Mouse (Mus musculus) layer of hippocampus, postnatal 10 days (tissue): ENCODE data around the gene Lrrc7. TPM values are rescaled to one million over a fixed set of nuclear protein-coding genes. Genes with fewer than 3 reads are reported as not detected.

ENCODE experiments used
- DNase-seq, 2 experiments: peaks; one replicate each; pipeline ENCODE4 v3.0.0; 2021; ENCODE audit warnings: low spot score in 2 of 2
- long read RNA-seq: library from polyadenylated mRNA; stranded (forward); transcript quantifications from one replicate; pipeline ENCODE4 v2.0.0, GENCODE M21; 2023
- total RNA-seq, 2 experiments: library from RNA; stranded (reverse); gene quantifications; 2 replicates each; pipeline ENCODE4 v1.2.3; 2021

The Lrrc7 gene
- total RNA-seq, result 100 to 1,000 TPM; 101 to 110 TPM
- long read RNA-seq, full-length matches to known transcripts, result 6 of 16 reads
- long read RNA-seq, partial matches to known transcripts, result 2 of 16 reads
- long read RNA-seq, other reads (novel, unspliced or antisense), result 8 of 16 reads

DNA sequence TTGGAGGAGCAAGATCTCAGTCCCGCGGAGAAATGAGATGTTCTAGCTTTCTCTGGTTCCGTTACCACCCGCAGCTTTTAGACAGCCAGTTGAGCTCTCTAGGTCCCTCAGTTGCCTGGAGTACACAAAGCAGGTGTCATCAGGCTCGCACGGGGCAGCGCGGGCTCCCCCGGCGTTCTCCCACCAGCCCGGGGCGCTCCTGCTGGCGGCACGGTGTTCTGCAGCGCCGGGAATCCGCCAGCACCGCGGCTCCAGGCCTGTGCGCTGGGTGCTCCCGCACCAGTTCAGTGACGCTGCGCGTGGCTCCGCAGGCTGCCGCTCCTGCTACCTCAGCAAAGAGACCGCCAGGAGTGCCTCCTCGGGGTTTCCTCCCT is at the start of gene Lrrc7:
Gene Lrrc7, minus strand, starts transcription at position 235 of the 374 bp plus-strand sequence.
- DNase-seq, result peak; percentile 81 to 89

DNA sequence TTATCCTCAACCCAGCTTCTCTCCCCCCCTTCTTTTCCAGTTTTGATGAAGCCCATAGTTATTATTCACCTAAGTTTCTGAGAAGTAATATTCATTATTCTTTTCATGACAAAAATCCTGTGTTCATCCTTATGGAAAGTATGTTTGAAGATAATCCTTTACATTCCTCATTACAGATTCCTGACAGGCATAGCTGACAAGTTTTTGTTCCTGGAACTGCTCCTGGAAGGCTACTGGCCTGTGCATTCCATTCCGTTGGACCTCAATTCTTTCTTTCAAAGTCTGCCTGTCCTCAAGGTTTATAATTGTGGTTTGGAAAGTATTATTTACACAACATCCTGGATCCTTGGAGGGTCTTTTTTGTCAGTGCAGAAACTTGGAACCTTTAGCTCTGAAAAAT is 45.0 kb upstream of the Lrrc7 start:
- DNase-seq, result no peak

DNA sequence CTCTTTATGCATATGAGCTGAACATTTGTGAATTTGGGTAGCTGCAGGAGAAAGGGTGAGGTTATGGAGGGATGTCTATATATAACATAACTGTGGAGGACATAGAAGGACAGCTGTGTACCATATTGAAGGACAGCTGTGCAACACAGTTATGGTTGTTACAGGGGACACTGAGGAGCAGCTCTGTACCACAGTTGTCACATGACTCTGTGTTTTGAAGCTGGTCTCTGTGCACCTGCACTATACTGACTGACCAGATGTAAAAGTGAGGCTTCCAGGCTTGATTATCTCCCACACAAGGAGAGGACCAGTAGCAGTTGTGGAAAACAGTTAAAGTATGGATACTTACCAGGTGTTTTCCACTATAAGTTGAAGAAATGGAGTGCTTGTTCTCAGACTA is 43.3 kb upstream of the Lrrc7 start:
- no peak for DNase-seq

DNA sequence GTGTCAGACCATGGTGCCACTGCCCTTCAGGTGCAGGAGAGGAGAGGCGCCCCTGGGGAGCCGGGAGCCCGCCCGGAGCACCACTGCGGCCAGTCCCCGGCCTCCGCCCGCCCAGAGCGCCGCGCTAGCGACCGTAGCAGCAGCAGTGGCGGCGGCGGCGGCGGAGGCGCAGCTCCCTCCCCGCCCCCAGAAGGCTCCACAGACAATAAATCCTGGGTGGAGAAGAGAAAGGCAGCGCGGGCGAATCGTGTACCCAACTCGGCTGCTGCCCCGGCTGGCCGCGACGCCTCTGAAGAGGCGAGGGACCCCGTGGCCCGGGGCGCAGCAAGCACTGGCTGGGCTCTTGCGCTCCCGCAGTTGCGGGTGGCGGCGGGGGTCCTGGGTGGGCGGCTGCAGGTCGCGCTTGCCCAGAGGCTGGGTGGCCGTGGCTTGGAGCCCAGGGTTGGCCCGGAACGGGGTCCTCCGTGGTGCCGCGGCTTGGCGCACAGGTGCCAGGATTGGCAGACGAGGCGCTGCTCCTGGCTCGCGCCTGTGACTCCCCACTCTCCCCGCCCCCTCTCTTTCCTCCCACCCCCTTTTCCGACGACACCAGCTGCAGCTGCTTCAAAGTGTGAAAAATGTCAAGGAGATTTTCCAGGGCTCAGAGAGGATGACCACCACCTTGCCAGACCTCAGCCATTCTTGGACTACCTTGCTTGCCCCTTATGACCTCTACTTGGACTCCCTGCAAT is 600 bp downstream of the Lrrc7 start:
- DNase-seq, result peak; percentile 72 to 79

DNA sequence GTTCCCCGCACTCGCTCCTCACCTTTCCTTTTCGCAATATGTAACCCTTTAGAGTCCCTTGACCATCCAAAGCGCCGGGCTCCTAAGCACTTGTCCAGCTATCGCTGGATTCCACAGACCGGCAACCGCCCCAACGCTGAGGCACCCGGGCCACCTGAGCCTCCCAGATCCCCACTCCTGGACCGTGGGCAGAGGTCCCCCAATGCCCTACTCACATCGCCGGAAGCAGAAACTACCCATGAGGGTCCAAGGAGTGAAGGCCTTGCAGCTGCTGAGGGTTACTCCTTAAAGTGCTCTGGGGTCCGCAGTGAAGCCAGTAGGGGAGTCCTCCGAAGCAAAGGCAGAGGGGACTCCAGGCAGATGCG is 1.1 kb downstream of the Lrrc7 start:
- DNase-seq, result peak; percentile 45 to 60

DNA sequence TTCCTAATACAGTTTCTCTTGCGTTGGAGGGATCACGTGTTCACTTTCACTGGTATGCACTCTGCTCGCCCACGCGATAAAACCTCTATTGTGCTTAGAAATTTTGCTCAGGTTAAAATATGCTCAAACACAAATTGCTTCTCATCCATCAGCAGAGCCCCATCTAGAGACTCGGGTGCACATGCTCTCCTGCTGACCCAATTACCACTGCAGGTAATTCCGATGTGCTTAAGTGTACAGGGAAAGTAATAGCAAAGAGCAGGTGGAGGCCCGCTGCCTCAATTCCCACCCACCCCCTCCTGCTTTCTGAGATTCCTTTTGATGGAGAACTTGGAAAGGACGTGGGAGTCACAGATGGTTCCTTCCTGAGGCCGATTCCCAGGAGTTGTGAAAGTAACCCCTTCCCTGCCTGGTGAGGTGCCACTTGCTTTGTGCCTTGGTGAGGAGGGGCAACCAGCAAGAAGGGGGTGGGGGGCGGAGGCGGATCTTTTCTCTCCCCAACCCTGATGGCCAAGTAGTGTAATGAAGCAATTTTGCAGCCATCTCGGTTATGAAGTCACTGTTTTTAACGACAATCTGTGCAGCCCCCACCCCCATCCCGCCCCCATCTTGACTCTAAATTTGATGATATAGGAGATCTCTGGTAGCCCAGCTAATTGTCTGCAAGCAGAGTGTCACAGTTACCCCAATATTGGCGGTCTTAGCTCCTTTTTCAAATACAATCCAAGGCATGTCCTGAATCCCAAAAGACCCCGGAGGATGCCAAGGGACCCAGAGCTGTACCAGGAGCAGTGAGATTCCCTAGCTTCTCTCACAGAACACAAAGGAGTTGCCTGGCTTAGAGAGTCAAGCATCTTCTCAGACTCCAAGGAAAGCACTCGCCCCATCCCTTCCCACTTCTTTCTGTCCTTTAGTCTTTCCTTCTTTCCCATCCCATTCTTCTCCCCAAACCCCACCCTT is 2.0 kb downstream of the Lrrc7 start:
- DNase-seq, result peak; percentile 33 to 55

DNA sequence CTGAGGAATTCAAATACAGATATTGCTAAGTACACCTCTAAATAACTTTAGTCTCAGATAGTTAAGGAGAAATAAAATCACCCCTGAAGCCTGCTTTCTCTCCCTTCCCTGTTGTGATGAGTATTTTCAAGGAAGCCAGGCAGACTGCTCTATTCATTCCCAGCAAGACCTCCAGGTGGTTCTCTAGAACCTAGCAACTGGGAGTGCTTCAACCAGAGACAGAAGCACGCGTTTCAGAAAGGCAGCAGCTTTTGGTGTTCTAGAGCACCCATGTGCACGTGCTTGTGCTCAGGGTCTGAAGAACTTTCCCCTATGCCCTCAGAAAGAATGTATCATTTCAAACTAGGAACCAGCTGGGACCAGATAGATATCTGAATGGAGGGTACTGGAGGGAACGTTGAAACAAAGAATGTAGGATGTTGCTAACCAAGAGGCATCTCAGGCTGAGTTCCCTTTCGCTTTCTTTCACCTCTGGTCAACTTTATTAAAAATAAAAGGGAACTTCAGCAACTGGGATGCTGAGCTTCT is 2.8 kb downstream of the Lrrc7 start:
- DNase-seq, result peak; percentile 13 to 25

DNA sequence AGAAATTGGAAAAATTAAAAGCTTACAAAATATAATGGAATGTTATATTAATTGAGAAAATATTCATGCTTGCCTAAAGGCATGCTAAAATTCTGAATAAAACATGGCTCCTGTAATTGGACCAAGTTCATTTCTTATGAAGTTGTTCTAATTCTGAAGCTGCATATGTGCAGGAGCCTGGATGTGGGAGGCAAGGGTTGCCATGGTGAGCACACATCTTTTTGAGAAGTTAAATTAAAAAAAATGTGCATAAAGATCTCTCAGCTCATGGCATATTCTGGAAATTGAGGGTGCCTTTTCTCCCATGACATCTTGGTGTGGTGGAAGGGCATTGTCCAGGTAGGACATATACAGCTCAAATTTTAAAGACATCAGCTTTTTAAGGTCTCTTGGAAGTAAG is 3.4 kb downstream of the Lrrc7 start:
- no peak for DNase-seq

DNA sequence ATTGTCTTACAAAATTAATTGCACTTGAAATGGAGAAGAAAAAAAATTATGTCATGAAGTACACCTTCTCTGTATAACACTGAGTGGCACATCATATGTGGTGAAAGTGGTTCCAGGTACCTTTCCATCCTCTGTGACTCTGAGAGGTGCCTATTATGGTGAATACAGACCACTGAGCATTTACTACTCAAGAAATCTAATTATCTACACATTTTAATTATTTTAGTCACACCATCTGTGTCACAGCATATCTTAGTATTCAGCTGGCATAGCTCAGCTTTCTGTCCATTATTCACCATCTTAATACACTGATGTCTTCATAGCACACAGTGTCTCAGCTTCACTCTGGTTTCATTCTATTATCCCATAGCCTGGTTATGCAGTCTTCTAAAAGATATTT is 7.7 kb downstream of the Lrrc7 start:
- DNase-seq, result no peak

DNA sequence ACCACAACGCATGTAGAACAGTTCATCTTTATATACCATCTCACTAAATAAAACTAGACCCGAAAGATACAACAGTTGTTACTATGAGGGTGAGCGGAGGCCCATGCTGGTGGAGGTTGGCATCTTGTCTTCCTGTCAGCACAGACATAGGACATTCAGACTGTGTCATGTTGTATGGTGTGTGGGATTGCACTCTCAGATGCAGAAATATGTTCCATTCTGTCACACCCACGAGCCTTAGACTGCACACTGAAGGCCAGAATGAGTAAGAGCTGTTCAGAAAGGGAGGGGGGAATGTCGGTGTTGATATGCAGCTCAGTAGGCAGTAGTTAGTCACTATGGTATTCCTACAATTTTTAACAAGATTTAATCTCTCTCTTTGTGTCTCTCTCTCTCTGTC is 9.9 kb downstream of the Lrrc7 start:
- DNase-seq, result peak in 1 of 2 experiments; percentile 16

DNA sequence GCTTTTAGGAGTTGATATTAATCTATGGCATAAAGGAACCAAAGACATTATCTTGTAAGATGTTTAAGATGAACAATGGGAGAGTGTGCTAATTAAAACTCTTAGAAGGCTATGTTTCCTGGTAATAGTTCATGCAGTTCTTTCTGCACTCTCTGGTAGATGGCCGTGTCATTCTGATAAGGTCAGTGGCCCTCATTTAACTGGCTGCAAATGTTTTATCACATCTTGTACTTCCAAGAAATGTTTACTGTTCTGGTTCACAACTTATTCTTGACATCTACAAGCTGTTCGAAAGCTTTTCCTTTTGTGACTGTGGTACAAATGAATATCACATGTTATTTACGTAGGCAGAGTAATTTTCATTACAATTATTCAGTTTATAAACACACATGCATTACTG is 18.5 kb downstream of the Lrrc7 start:
- no peak for DNase-seq

DNA sequence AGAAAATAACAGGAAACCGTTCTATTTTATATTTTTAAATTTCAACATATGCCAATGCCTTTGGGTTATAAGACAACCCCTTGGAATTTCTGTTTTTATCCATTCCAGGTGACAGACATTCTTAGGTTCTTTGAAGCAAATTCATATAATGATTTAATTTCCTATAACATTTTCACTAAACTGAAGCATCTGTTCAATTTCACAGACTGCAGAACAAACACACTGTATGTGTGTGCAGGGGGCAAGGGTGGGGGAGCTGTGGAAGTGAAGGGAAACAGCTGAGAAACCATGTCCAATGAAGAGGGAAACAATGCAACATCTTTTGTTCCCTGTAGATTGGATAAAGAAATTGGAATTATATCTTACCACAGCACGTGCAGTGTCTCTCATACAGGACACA is 29.2 kb downstream of the Lrrc7 start:
- no peak for DNase-seq

DNA sequence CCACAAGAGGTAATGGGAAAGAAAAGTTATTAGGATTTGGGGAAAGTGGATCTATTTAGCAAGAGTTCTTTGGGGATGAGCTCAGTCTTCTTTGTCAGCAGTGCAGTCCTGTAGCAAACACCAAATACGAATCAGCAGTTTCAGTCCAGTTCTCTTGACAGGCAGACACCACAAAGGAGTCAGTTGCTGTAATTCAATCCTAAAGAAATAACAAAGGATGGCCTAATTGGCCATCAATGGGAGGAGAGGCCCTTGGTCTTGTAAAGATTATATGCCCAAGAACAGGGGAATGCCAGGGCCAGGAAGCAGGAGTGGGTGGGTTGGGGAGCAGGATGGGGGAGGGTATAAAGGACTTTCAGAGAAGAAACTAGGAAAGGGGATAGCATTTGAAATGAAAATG is 33.5 kb downstream of the Lrrc7 start:
- no peak for DNase-seq

DNA sequence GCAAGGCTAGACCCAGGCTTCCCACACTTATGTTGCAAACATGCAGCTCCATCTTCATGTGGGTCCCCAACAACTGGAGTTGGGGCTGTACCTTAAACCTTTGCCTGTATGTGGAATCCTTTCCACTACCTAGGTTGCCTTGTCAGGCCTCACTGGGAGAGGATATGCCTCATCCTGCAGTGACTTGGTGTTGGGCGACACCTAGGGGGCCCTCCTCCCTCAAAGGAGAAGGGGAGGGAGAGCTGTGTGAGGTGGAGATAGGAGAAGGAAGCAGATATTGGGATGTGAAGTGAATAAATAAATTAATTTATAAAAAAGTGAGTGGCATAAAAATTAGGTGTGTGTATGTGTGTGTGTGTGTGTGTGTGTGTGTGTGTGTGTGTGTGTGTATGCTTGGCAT is 68.3 kb downstream of the Lrrc7 start:
- no peak for DNase-seq

DNA sequence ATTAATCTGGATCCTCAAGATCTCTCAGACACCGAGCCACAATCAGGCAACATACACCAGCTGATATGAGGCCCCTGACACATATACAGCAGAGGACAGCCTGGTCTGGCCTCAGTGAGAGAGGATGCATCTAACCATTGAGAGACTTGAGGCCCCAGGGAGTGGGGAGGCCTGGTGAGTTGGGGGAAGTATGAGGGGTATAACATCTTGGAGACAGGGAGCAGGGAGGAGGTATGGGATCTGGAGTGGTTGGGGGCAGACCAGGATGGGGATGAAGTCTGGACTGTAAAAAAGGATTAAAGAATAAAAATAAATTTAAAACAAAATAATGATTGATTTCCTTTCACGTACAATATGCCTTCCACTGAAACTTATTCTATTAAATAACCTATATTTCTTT is 82.3 kb downstream of the Lrrc7 start:
- no peak for DNase-seq

DNA sequence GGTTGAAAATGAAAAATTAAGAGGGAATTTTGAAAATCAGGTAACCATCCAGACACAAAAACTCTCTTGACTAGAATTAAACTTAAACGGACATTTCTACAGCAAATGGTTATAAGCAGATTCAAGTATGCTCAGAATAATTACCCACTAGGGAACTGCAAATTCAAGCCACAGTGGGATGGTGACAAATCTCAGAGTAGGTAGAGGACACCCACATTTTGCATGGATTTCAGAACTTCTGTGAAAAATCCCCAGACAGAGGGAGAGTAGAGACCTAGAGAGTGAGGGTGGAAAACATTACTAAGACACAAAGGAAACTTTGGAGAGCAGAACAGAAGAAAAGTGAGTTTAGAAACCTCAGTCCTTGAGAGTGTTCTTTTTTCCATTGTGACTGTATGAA is 161.4 kb downstream of the Lrrc7 start:
- DNase-seq, result no peak

DNA sequence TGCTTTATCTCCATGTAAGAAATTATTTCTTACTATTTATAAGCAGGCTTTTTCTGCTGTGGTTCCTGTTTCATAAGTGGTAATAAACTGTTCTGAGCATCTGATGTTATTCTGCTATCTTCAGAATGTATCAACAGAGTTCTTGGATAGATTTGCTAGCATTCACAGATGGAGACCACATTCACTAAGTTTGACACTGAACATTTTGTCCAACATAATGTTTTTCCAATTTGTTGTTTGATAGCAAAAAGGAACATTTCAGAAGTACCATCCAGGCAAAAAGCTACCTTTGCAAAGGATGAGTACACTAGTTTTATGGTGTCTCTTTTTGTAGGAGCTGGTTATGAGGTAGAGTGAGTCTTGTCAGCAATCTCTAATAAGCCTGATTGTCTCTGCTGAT is 170.5 kb downstream of the Lrrc7 start:
- no peak for DNase-seq

DNA sequence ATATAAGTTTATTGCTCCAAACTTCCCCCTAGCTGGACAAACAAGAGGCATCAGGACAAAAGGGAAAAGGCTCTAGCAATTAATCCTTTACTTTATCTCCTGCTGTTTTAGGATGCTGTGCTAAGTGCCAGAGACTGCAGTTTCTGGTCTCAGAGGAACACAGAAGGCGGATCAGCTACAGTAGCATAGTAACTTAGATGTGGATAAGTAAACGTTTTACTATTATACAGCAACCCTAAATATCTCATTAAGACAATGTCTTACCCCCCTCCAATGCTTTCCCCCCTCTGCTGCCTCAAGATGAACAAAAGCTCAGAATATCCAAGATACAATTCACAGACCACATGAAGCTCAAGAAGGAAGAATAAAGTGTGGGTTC is 174.0 kb downstream of the Lrrc7 start:
- no peak for DNase-seq

DNA sequence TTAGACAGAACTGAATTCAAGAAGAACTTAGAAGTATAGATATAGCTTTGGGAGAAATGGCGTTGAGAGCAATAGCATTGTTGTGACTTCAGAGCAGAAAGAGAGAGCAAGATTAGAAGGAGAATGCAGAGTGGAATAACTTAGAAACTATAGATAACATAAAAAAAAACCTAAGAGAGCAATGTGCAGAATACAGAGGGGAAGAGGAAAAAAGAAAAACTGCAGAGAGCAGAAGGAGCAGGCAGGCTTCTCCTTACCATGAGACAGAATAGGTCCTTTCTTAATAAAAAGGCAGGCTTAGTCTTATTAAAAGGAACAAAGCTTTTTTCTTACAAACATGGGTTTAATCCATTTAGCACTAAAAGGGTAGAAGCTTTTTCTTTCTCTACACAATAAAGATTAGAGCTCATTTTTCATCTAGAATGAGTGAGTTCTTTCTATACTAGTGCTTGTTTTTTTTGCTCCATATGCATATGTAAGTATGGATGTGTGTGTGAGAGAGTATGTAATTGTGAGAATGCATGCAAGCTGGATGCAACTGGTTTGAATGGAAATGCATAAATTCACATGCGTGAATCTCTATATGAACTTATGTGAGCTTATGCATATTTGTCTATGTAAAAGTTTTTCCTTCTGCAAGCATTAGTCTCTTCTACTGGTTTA is 174.5 kb downstream of the Lrrc7 start:
- no peak for DNase-seq

DNA sequence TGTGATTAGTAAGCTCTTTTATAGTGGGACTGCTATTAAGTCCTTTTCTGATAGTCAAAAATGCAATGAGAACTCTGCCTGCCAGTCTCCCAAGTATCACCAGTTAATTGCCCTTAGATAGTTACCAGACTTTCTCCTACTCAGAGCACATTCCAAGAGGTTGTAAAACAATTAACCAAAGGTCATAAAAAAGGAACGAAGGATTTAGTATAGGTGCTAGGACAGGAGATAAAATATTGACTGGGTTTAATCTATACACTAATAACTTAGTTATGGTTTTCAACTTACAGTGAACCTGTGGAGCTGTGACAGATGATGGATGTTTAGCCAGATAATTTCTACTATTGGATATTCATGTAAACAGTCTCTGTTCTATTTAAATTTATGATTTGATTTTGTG is 175.2 kb downstream of the Lrrc7 start:
- no peak for DNase-seq

DNA sequence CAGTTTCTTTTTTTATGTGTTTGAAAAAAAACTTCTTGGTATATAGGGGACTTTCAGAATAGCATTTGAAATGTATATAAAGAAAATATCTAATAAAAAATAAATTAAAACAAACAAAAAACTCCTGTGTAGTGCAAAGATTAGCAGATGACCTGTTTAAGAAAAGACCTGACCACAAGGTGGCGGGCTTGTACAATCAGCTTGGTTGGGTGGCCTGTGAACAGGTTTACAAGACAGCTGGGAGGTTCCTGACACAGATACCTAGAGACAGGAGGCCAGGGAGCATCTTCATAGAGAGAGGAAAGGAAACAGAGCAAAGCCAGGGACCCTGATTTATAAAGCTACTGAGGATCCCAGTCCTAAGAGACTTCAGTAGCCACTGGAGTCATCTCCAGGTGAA is 186.1 kb downstream of the Lrrc7 start:
- peak; percentile 27 to 54 for DNase-seq

DNA sequence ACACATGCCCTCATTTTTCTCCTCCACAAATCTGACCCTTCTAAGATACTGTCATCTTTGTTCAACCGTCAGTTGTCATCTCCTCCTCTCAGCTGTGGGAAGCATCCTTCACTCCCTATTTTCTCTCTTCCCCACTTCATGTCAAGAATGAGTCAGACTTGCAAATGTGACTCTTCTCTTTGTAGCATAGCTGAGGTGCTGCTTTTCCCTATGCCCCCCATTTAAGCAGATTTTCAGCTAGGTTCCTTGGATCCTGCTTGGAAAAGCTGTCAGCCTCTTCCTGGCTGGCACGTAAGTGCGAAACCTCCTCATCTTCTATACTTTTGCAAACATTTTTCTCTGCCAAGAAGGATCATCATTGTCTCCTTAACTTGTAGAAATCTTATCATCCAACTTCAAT is 192.9 kb downstream of the Lrrc7 start:
- DNase-seq, result no peak
